Mouse (Mus musculus) kidney, embryonic 14.5 days (tissue): ENCODE measurements around the gene Gm21970. TPM values are rescaled to one million over a fixed set of nuclear protein-coding genes. Genes with fewer than 3 reads are reported as not detected.

Experiments
- ATAC-seq: fragments of 200-750 bp; cut with Nextera tagmentation; 2 replicates; pipeline ENCODE4 v1.8.0; 2017; ENCODE audit warnings: moderate number of reproducible peaks, mild to moderate bottlenecking, moderate TSS enrichment, moderate library complexity; ENCODE audit not compliant: low FRiP score, low TSS enrichment
- H3K27ac ChIP-seq: fragments of 300-500 bp; sonication (generic); 2 replicates; pipeline ENCODE4 v1.5.1; 2014; ENCODE audit warnings: low read depth, mild to moderate bottlenecking, low read length, moderate library complexity, mixed read lengths
- H3K27me3 ChIP-seq: fragments of 300-500 bp; sonication (generic); 2 replicates; pipeline ENCODE4 v1.6.1; 2014; ENCODE audit warnings: mild to moderate bottlenecking, low read length; ENCODE audit not compliant: control insufficient read depth, insufficient read depth
- H3K36me3 ChIP-seq: fragments of 300-500 bp; sonication (generic); 2 replicates; pipeline ENCODE4 v1.6.1; 2014; ENCODE audit warnings: low read length, mixed read lengths; ENCODE audit not compliant: control insufficient read depth, insufficient read depth
- H3K4me1 ChIP-seq: fragments of 300-500 bp; sonication (generic); 2 replicates; pipeline ENCODE4 v1.6.1; 2014; ENCODE audit warnings: low read length, mixed read lengths; ENCODE audit not compliant: control insufficient read depth, insufficient read depth
- H3K4me2 ChIP-seq: fragments of 300-500 bp; sonication (generic); replicated peaks from 2 replicates; pipeline ENCODE4 v1.6.1; 2014; ENCODE audit warnings: low read depth, mild to moderate bottlenecking, low read length
- H3K4me3 ChIP-seq: fragments of 300-500 bp; sonication (generic); 2 replicates; pipeline ENCODE4 v1.5.1; 2014; ENCODE audit warnings: mild to moderate bottlenecking, low read length
- H3K9ac ChIP-seq: fragments of 300-500 bp; sonication (generic); 2 replicates; pipeline ENCODE4 v1.6.1; 2014; ENCODE audit warnings: low read depth, mild to moderate bottlenecking, low read length, moderate library complexity
- H3K9me3 ChIP-seq: fragments of 300-500 bp; sonication (generic); 2 replicates; pipeline ENCODE4 v1.6.1; 2016; ENCODE audit warnings: low read length; ENCODE audit not compliant: control insufficient read depth
- WGBS: fragments of 180-500 bp; shearing (Covaris S2); extraction: QIAGEN DNeasy Blood & Tissue Kit; methylation state at CpG from one replicate; pipeline ENCODE4 v1.1.7; 2014; 5-methylcytosine and 5-hydroxymethylcytosine counted together
- polyA plus RNA-seq: library from polyadenylated mRNA; unstranded; fragments of >200 nt; fragmentation: Nextera tagmentation; extraction: Ambion mirVana; gene quantifications from 2 replicates; pipeline ENCODE4 v1.2.1, GENCODE M21; 2014

Gene Gm21970
- polyA plus RNA-seq, 1 experiment from 2014 or later: not detected

- Histone ChIP-seq H3K4me2 (no peak overlapping the region), H3K36me3 (no peaks in the 10 kb centered on the region), H3K4me1 (peaks cover 19% of the 10 kb centered on the region), H3K27ac (peak overlapping the region; percentile 82), H3K4me3 (no peak overlapping the region), H3K27me3 (no peaks in the 10 kb centered on the region), H3K9ac (no peak overlapping the region), H3K9me3 (no peaks in the 10 kb centered on the region)
- WGBS: 31% methylated on average over 3 of the region's 3 CpGs
- ATAC-seq: peak; percentile 57
These were observed 28.0 kb upstream of the Gm21970 start for GRCm38 (mm10) chr16:91363483-91363882.

- H3K4me1 ChIP-seq: peaks cover 19% of the 10 kb centered on the region
- ATAC-seq: no peak
- no peaks in the 10 kb centered on the region for H3K36me3 ChIP-seq
- no peaks in the 10 kb centered on the region for H3K9me3 ChIP-seq
- no peaks in the 10 kb centered on the region for H3K27me3 ChIP-seq
- H3K9ac ChIP-seq: no peak overlapping the region
- H3K27ac ChIP-seq: no peak overlapping the region
- no peak overlapping the region for H3K4me2 ChIP-seq
- no peak overlapping the region for H3K4me3 ChIP-seq
These were observed 25.0 kb upstream of the Gm21970 start for GRCm38 (mm10) chr16:91366567-91366966.

GRCm38 (mm10) chr16:91367066-91367465 lies 24.5 kb upstream of the Gm21970 start:
- Histone ChIP-seq H3K27ac (no peak overlapping the region), H3K4me1 (peaks cover 17% of the 10 kb centered on the region), H3K36me3 (no peaks in the 10 kb centered on the region), H3K4me3 (no peak overlapping the region), H3K9me3 (no peaks in the 10 kb centered on the region), H3K4me2 (no peak overlapping the region), H3K9ac (no peak overlapping the region), H3K27me3 (no peaks in the 10 kb centered on the region)
- 80% methylated on average over 2 of the region's 2 CpGs for WGBS
- no peak for ATAC-seq

GRCm38 (mm10) chr16:91372577-91373472 lies 18.7 kb upstream of the Gm21970 start, which contains the start of gene Ifnar2:
Ifnar2 (plus strand) TSS chr16:91372783.
- H3K4me1 ChIP-seq: peaks cover 15% of the 10 kb centered on the region
- peak within 1 kb of the TSS; percentile 76 for H3K9ac ChIP-seq
- H3K4me3 ChIP-seq: peak within 1 kb of the TSS; percentile 68
- H3K36me3 ChIP-seq: no peaks in the 10 kb centered on the region
- peak within 1 kb of the TSS; percentile 57 for H3K4me2 ChIP-seq
- H3K27ac ChIP-seq: peak within 1 kb of the TSS; percentile 85
- no peaks in the 10 kb centered on the region for H3K27me3 ChIP-seq
- ATAC-seq: peak; percentile 93
- H3K9me3 ChIP-seq: no peaks in the 10 kb centered on the region
- under 1% methylated on average over 62 of the region's 62 CpGs for WGBS

GRCm38 (mm10) chr16:91373473-91374252 lies 17.9 kb upstream of the Gm21970 start:
- no peaks in the 10 kb centered on the region for H3K36me3 ChIP-seq
- ATAC-seq: no peak; the same call in 1 of the 2 replicates
- H3K27me3 ChIP-seq: no peaks in the 10 kb centered on the region
- H3K9ac ChIP-seq: peak overlapping the region; percentile 76
- peak overlapping the region; percentile 85; the same call in 1 of the 2 replicates for H3K27ac ChIP-seq
- H3K9me3 ChIP-seq: no peaks in the 10 kb centered on the region
- WGBS: 36% methylated on average over 13 of the region's 13 CpGs
- peak overlapping the region; percentile 57 for H3K4me2 ChIP-seq
- peaks cover 23% of the 10 kb centered on the region for H3K4me1 ChIP-seq
- H3K4me3 ChIP-seq: peak overlapping the region; percentile 68

GRCm38 (mm10) chr16:91374253-91374634 lies 17.3 kb upstream of the Gm21970 start:
- no peaks in the 10 kb centered on the region for H3K36me3 ChIP-seq
- no peaks in the 10 kb centered on the region for H3K9me3 ChIP-seq
- peak overlapping the region; percentile 57 for H3K4me2 ChIP-seq
- peaks cover 29% of the 10 kb centered on the region for H3K4me1 ChIP-seq
- H3K4me3 ChIP-seq: peak overlapping the region; percentile 68; the same call in 1 of the 2 replicates
- H3K9ac ChIP-seq: no peak overlapping the region; the same call in 1 of the 2 replicates
- no peak overlapping the region for H3K27ac ChIP-seq
- WGBS: 81% methylated on average over 3 of the region's 3 CpGs
- no peak for ATAC-seq
- no peaks in the 10 kb centered on the region for H3K27me3 ChIP-seq

- Histone ChIP-seq H3K27me3 (no peaks in the 10 kb centered on the region), H3K36me3 (no peaks in the 10 kb centered on the region; the same call in 1 of the 2 replicates), H3K27ac (no peak overlapping the region), H3K9ac (no peak overlapping the region), H3K9me3 (no peaks in the 10 kb centered on the region), H3K4me2 (no peak overlapping the region), H3K4me1 (peaks cover 32% of the 10 kb centered on the region), H3K4me3 (no peak overlapping the region)
- 91% methylated on average over 10 of the region's 10 CpGs for WGBS
- ATAC-seq: no peak
These were observed 14.8 kb upstream of the Gm21970 start for GRCm38 (mm10) chr16:91376701-91377100.

GRCm38 (mm10) chr16:91378431-91378986 lies 13.0 kb upstream of the Gm21970 start:
- no peak overlapping the region; the same call in 1 of the 2 replicates for H3K4me3 ChIP-seq
- no peak for ATAC-seq
- WGBS: 30% methylated on average over 17 of the region's 17 CpGs
- no peaks in the 10 kb centered on the region for H3K9me3 ChIP-seq
- no peak overlapping the region for H3K9ac ChIP-seq
- H3K4me2 ChIP-seq: peak overlapping the region; percentile 18
- H3K36me3 ChIP-seq: no peaks in the 10 kb centered on the region; the same call in 1 of the 2 replicates
- H3K27ac ChIP-seq: no peak overlapping the region
- no peaks in the 10 kb centered on the region for H3K27me3 ChIP-seq
- H3K4me1 ChIP-seq: peaks cover 27% of the 10 kb centered on the region
